Mouse (Mus musculus) bone marrow, adult 2 months (tissue): ENCODE data around the gene Unc13d.

Source experiments
- CTCF ChIP-seq: fragments of 200-500 bp; IDR thresholded peaks from 2 replicates; pipeline ENCODE4 v1.5.1; 2011; ENCODE audit warnings: low read length, control low read depth; ENCODE audit not compliant: control insufficient read depth, insufficient read depth
- POLR2A ChIP-seq: fragments of 200-500 bp; IDR thresholded peaks from 2 replicates; pipeline ENCODE4 v1.6.1; 2011; ENCODE audit warnings: low read depth, mild to moderate bottlenecking, control low read depth, low read length, borderline replicate concordance; ENCODE audit not compliant: control insufficient read depth

DNA sequence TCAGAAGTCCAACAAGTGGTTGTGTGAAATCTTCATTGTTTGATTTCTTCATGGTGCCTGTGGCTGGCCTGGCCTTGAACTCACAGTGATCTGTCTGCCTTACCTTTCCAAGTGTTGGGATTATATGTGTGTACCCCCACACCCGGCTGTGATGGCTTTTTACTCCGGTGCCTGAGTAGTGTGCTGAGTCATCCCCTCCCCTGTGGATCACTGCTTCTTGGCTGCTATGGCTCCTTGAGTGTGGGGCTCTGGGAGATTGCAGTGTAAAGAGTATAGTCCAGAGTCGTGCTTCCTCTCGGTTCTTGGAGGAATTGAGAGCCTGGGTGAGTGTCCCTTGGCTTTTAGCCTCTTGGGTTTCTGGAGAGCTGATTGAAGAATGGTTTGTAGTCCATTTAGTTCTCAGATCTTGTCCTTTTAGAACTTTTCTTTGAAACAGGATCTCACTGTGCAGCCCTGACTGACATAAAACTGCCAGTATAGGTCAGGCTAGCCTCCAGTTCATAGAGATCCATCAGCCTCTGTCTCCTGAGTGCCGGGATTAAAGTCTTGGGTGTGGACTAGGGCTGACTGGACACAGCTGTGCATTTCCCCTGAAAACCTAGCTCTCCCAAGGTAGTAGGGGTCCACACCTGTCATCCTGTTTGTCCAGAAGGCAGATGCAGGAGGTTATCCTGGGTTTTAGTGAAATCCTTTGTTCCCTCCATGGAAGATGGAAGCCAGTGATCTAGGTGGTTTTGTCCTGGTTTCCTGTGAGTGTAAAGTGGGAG is 35.2 kb downstream of the Unc13d start:
- TF ChIP-seq CTCF (no peak), POLR2A (no peak)
